Mouse (Mus musculus): ENCODE data around the gene Abcf2.

Abcf2 gene

GRCm38 (mm10) chr5:24595786-24596380 lies 18.6 kb upstream of the Abcf2 start:
- no peaks in the 10 kb centered on the region for H3K27me3 ChIP-seq (ENCODE audit: control insufficient read depth, insufficient read depth, low read length, poor library complexity, severe bottlenecking)
- no peaks in the 10 kb centered on the region for H3K36me3 ChIP-seq (ENCODE audit: control insufficient read depth, insufficient read depth, low read length, poor library complexity, severe bottlenecking)
- DNase-seq (ENCODE audit: low read depth, low spot score) = no peak

DNA sequence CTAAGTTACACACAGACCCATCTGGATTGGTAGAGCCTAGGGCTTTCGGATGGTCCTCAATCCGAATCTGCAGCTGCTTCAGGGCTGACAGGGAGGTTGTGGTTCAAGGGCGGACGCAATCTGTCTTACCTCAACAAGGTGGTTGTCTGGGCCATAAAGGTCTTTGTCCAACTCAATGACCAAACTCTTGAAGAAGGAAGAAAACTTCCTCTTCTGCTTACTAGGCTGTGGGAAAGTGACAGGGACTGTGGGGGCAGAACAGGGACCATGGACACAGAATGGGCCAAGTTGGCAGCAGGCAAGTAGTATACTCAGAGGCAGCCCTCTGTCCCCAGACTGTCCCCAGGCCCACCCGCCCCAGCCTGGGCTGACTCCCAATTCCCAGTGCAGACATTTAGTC lies 18.0 kb upstream of the Abcf2 start:
- Histone ChIP-seq H3K36me3 (ENCODE audit: control insufficient read depth, insufficient read depth, low read length, poor library complexity, severe bottlenecking) (no peaks in the 10 kb centered on the region), H3K27me3 (ENCODE audit: control insufficient read depth, insufficient read depth, low read length, poor library complexity, severe bottlenecking) (no peaks in the 10 kb centered on the region)
- no peak for DNase-seq (ENCODE audit: low read depth, low spot score)

- no peaks in the 10 kb centered on the region for H3K27me3 ChIP-seq (ENCODE audit: control insufficient read depth, insufficient read depth, low read length, poor library complexity, severe bottlenecking)
- H3K36me3 ChIP-seq (ENCODE audit: control insufficient read depth, insufficient read depth, low read length, poor library complexity, severe bottlenecking) = peaks cover 2% of the 10 kb centered on the region; the same call in 1 of the 2 replicates
Measured at GRCm38 (mm10) chr5:24594346-24594745, 17.1 kb upstream of the Abcf2 start.

GRCm38 (mm10) chr5:24593928-24594327 lies 16.7 kb upstream of the Abcf2 start:
- DNase-seq (ENCODE audit: low read depth, low spot score) = no peak
- no peaks in the 10 kb centered on the region for H3K27me3 ChIP-seq (ENCODE audit: control insufficient read depth, insufficient read depth, low read length, poor library complexity, severe bottlenecking)
- peaks cover 4% of the 10 kb centered on the region for H3K36me3 ChIP-seq (ENCODE audit: control insufficient read depth, insufficient read depth, low read length, poor library complexity, severe bottlenecking)

More at GRCm38 (mm10) chr5:24594346-24594745, 17.1 kb upstream of the Abcf2 start:
- no peak for DNase-seq (ENCODE audit: low read depth, low spot score)

GRCm38 (mm10) chr5:24593230-24593629 lies 16.0 kb upstream of the Abcf2 start:
- Histone ChIP-seq H3K27me3 (ENCODE audit: control insufficient read depth, insufficient read depth, low read length, poor library complexity, severe bottlenecking) (no peaks in the 10 kb centered on the region), H3K36me3 (ENCODE audit: control insufficient read depth, insufficient read depth, low read length, poor library complexity, severe bottlenecking) (peaks cover 6% of the 10 kb centered on the region)
- no peak for DNase-seq (ENCODE audit: low read depth, low spot score)

- DNase-seq (ENCODE audit: low read depth, low spot score) = no peak
- H3K36me3 ChIP-seq (ENCODE audit: control insufficient read depth, insufficient read depth, low read length, poor library complexity, severe bottlenecking) = peaks cover 6% of the 10 kb centered on the region
- H3K27me3 ChIP-seq (ENCODE audit: control insufficient read depth, insufficient read depth, low read length, poor library complexity, severe bottlenecking) = no peaks in the 10 kb centered on the region
Measured at GRCm38 (mm10) chr5:24592471-24593160, 15.3 kb upstream of the Abcf2 start.

DNA sequence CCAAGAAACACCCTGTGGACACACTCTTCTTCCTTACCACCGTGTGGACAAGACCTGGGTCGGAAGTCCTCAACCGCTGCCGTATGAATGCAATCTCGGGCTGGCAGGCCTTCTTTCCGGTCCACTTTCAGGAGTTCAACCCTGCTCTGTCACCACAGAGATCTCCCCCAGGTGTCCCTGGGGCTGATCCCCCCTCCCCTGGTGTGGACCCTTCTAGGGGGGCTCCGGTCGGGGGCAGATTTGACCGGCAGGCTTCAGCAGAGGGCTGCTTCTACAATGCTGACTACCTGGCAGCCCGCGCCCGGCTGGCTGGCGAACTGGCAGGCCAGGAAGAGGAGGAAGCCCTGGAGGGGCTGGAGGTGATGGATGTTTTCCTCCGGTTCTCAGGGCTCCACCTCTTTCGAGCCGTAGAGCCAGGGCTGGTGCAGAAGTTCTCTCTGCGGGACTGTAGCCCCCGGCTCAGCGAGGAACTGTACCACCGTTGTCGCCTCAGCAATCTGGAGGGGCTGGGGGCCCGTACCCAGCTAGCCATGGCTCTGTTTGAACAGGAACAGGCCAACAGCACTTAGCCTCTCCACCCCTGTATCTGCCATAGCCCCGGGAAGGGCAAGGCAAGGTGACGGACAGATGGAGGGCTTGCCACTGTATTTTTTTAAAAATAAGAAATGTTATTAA lies 14.7 kb upstream of the Abcf2 start:
- DNase-seq (ENCODE audit: low read depth, low spot score) = no peak
- peaks cover 6% of the 10 kb centered on the region for H3K36me3 ChIP-seq (ENCODE audit: control insufficient read depth, insufficient read depth, low read length, poor library complexity, severe bottlenecking)
- H3K27me3 ChIP-seq (ENCODE audit: control insufficient read depth, insufficient read depth, low read length, poor library complexity, severe bottlenecking) = no peaks in the 10 kb centered on the region

DNA sequence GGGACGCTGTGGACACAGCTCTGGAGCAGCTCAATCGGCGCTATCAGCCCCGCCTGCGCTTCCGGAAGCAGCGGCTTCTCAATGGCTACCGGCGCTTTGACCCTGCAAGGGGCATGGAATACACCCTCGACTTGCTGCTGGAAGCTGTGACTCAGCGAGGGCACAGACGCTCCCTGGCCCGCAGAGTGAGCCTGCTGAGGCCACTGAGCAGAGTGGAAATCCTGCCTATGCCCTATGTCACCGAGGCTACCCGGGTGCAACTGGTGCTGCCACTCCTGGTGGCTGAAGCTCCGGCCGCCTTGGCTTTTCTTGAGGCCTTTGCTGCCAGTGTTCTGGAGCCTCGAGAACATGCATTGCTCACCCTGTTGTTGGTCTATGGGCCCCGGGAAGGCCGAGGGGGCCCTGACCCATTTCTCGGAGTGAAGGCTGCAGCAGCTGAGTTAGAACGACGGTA lies 14.0 kb upstream of the Abcf2 start:
- no peak for DNase-seq (ENCODE audit: low read depth, low spot score)
- Histone ChIP-seq H3K36me3 (ENCODE audit: control insufficient read depth, insufficient read depth, low read length, poor library complexity, severe bottlenecking) (peaks cover 6% of the 10 kb centered on the region), H3K27me3 (ENCODE audit: control insufficient read depth, insufficient read depth, low read length, poor library complexity, severe bottlenecking) (no peaks in the 10 kb centered on the region)

DNA sequence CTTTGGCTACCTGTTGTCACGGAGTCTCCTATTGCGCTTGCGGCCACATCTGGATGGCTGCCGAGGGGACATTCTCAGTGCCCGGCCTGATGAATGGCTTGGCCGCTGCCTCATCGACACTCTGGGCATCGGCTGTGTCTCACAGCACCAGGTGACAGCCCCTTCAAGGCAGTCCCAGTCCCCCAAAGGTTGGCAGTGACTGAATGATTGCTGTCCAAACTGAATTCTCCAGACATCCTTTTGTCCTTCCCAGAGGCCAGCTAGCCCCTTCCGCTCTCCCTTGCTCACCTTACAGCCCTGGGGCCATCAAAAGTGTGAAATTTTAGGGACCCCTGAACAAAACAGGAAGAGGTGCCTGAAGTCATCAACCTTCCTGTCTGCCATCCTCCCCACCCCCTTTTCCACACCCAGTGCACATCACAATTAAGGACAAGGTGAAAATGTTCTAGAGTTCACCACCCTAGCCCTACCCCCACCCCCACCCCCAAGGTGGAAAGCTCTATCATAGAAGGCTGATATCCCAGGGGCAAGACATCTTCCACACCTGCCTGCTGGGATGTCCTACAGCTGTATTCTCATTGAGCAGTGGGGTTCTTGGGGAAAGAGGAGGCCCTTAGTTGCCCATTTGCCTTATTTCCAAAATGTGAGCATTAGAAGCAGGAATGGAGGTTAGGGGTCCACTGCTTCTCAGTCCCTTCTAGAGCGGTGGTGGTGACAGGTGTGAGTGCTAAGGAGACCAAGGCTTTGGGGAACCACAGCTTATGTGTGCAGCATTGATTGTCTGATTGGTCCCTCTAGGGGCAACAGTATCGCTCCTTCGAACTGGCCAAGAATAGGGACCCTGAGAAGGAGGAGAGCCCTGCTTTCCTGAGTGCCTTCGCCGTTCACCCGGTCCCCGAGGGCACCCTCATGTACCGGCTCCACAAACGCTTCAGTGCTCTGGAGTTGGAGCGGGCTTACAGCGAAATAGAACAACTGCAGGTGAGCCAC lies 12.5 kb upstream of the Abcf2 start:
- Histone ChIP-seq H3K36me3 (ENCODE audit: control insufficient read depth, insufficient read depth, low read length, poor library complexity, severe bottlenecking) (peaks cover 6% of the 10 kb centered on the region), H3K27me3 (ENCODE audit: control insufficient read depth, insufficient read depth, low read length, poor library complexity, severe bottlenecking) (no peaks in the 10 kb centered on the region)
- DNase-seq (ENCODE audit: low read depth, low spot score) = no peak

DNA sequence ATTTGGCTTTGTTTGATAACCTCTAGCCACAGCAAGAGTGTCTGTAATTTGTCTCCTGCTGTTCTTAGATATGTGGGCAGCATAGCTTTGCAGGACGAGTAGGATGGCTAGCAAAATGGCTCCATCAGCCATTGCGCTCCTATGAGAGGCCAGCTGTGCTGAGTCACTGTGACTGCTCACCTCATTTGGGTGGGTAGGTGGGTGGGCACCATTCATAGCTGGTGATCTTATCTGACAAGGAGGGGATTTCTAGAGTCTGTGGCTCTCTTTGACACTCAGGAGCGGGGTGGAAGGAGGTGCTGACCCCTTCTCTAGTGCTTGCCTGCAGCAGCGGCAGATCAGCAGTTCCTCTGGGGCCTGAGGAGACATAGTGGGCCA lies 9.9 kb upstream of the Abcf2 start:
- DNase-seq (ENCODE audit: low read depth, low spot score) = no peak
- H3K36me3 ChIP-seq (ENCODE audit: control insufficient read depth, insufficient read depth, low read length, poor library complexity, severe bottlenecking) = peaks cover 6% of the 10 kb centered on the region
- no peaks in the 10 kb centered on the region for H3K27me3 ChIP-seq (ENCODE audit: control insufficient read depth, insufficient read depth, low read length, poor library complexity, severe bottlenecking)

- DNase-seq (ENCODE audit: low read depth, low spot score) = peak; percentile 87
- Histone ChIP-seq H3K27me3 (ENCODE audit: control insufficient read depth, insufficient read depth, low read length, poor library complexity, severe bottlenecking) (no peaks in the 10 kb centered on the region), H3K36me3 (ENCODE audit: control insufficient read depth, insufficient read depth, low read length, poor library complexity, severe bottlenecking) (peaks cover 6% of the 10 kb centered on the region)
Measured at GRCm38 (mm10) chr5:24586547-24587199, 9.4 kb upstream of the Abcf2 start, which contains the start of gene Chpf2. Chpf2 (plus strand) TSS chr5:24586741.

- H3K36me3 ChIP-seq (ENCODE audit: control insufficient read depth, insufficient read depth, low read length, poor library complexity, severe bottlenecking) = peaks cover 6% of the 10 kb centered on the region
- no peaks in the 10 kb centered on the region for H3K27me3 ChIP-seq (ENCODE audit: control insufficient read depth, insufficient read depth, low read length, poor library complexity, severe bottlenecking)
- no peak for DNase-seq (ENCODE audit: low read depth, low spot score)
Measured at GRCm38 (mm10) chr5:24586106-24586505, 8.8 kb upstream of the Abcf2 start.

DNA sequence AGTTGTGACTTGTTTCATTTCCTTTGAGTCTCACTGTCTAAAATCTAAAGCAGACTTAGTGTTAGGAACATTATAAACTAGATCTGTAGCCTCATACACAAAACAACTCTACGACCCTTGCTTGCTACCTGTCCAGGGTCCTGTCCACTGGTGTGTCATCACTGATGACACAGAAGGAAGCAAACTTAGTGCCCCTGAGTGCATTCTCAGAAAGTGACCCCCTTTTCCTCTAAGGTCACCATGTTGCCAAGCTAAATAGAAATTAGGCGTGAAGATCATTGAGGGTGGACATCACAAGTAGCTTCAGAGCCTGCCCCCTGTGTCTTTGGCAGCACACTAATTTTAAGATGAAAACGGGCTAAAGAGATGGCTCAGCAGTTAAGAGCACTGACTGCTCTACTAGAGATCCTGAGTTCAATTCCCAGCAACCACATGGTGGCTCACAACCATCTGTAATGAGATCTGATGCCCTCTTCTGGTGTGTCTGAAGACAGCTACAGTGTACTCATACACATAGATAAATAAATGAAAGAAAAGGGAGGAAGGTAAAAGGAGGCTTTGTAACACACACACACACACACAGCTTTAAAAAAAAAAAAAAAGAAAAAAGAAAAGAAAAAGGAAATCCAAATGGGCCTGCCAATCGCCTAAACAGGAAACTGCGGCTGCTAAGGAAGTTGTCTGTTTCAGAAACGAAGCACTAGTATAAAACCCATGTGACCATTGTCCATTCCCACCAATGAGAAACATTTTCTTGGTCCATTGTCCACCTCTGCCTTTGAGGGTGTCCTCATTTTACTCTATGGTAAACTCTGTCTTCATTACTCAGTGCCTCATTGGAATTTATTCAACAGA lies 1.1 kb upstream of the Abcf2 start:
- Histone ChIP-seq H3K36me3 (ENCODE audit: control insufficient read depth, insufficient read depth, low read length, poor library complexity, severe bottlenecking) (peaks cover 2% of the 10 kb centered on the region; the same call in 1 of the 2 replicates), H3K27me3 (ENCODE audit: control insufficient read depth, insufficient read depth, low read length, poor library complexity, severe bottlenecking) (no peaks in the 10 kb centered on the region)
- DNase-seq (ENCODE audit: low read depth, low spot score) = no peak
